Mouse (Mus musculus) stomach, embryonic 16.5 days (tissue): ENCODE measurements around the gene Scarf1. TPM values are rescaled to one million over a fixed set of nuclear protein-coding genes. Genes with fewer than 3 reads are reported as not detected.

ENCODE experiments used
- ATAC-seq: fragments of 200-750 bp; cut with Nextera tagmentation; 2 replicates; pipeline ENCODE4 v1.8.0; 2017; ENCODE audit warnings: moderate number of reproducible peaks, moderate TSS enrichment; ENCODE audit not compliant: insufficient read depth, low FRiP score
- H3K27ac ChIP-seq: fragments of 300-500 bp; sonication (generic); 2 replicates; pipeline ENCODE4 v1.5.1; 2014; ENCODE audit warnings: low read length
- H3K27me3 ChIP-seq: fragments of 300-500 bp; sonication (generic); 2 replicates; pipeline ENCODE4 v1.6.1; 2014; ENCODE audit warnings: low read length, control low read depth, mixed read lengths; ENCODE audit not compliant: control insufficient read depth, insufficient read depth
- H3K36me3 ChIP-seq: fragments of 300-500 bp; sonication (generic); 2 replicates; pipeline ENCODE4 v1.6.1; 2014; ENCODE audit warnings: low read length; ENCODE audit not compliant: control insufficient read depth, insufficient read depth
- H3K4me1 ChIP-seq: fragments of 300-500 bp; sonication (generic); 2 replicates; pipeline ENCODE4 v1.6.1; 2014; ENCODE audit warnings: low read length, control low read depth, mixed read lengths; ENCODE audit not compliant: control insufficient read depth, insufficient read depth
- H3K4me2 ChIP-seq: fragments of 300-500 bp; sonication (generic); 2 replicates; pipeline ENCODE4 v1.6.1; 2014; ENCODE audit warnings: low read depth, low read length, mixed read lengths
- H3K4me3 ChIP-seq: fragments of 300-500 bp; sonication (generic); replicated peaks from 2 replicates; pipeline ENCODE4 v1.5.1; 2014; ENCODE audit warnings: mild to moderate bottlenecking, low read length
- H3K9ac ChIP-seq: fragments of 300-500 bp; sonication (generic); 2 replicates; pipeline ENCODE4 v1.6.1; 2014; ENCODE audit warnings: low read length
- H3K9me3 ChIP-seq: fragments of 300-500 bp; sonication (generic); replicated peaks from 2 replicates; pipeline ENCODE4 v1.6.1; 2016; ENCODE audit warnings: low read length, control low read depth; ENCODE audit not compliant: control insufficient read depth
- WGBS: fragments of 180-500 bp; shearing (Covaris S2); extraction: QIAGEN DNeasy Blood & Tissue Kit; methylation state at CpG from one replicate; pipeline ENCODE4 v1.1.7; 2014; 5-methylcytosine and 5-hydroxymethylcytosine counted together
- polyA plus RNA-seq: library from polyadenylated mRNA; unstranded; fragments of >200 nt; fragmentation: Nextera tagmentation; extraction: Ambion mirVana; gene quantifications from 2 replicates; pipeline ENCODE4 v1.2.1, GENCODE M21; 2015

Scarf1 gene
- polyA plus RNA-seq, 1 experiment from 2014 or later: 6.2 TPM

DNA sequence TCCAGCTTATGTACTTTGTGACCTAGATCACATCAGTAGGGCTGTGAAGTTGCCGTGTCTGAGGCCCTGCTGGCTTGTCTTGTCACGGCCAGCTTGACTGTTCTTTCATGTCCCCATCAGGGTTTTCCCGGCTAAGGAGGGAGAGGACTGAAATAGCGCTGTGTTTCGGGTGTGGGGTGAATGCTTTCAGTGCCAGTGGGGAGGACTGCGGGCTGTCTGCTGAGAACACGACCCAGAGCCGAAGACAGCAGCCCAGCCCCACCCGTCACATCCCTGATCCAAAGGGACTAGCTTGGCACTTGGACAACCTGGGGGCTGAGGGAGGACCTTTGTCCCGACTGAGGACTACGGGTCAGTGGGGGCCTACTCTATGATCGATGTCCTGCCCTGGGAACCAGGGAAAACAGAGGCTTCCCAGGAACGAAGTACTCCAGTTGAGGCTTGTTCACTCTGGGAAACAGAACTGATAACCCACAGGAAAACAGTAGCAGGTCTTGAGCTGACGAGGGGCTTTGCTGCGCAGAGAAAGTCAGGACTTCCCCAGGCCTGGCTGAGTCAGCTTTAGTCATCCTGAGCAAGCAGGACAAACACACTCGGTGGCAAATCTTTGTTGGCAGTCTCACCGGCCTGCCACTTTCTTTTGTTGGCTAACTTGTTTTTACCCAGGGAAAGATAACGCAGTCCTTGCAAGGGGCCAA lies 50.7 kb downstream of the Scarf1 start:
- 50% methylated on average over 18 of the region's 18 CpGs for WGBS

DNA sequence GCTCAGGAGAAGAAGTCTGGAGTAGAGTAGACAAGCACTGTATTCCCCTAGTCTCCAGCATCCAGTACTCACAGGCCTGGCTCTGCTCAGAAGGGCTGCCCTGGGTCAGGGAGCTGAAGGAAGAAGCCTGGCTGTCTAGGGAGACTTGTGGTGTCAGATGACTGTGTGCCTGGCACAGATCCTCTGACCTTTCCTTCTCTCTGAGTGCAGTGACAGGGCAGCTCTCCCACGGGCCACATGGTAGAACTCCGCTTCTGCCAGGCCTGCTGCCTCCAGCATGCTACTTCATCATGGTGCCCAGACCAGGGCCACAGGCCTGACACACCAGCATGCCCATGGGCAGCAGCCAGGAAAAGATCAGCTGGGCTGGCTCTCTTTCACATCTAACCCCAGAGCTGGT lies 52.5 kb downstream of the Scarf1 start:
- 49% methylated on average over 2 of the region's 2 CpGs for WGBS
- Histone ChIP-seq H3K27ac (no peak overlapping the region; the same call in 1 of the 2 replicates), H3K4me2 (no peak overlapping the region), H3K9me3 (no peaks in the 10 kb centered on the region), H3K36me3 (no peaks in the 10 kb centered on the region), H3K27me3 (no peaks in the 10 kb centered on the region), H3K4me3 (no peak overlapping the region), H3K9ac (no peak overlapping the region; the same call in 1 of the 2 replicates), H3K4me1 (peaks cover 13% of the 10 kb centered on the region)
- ATAC-seq: no peak

More for the DNA sequence above, 50.7 kb downstream of the Scarf1 start:
- H3K4me2 ChIP-seq: no peak overlapping the region
- H3K4me3 ChIP-seq: no peak overlapping the region
- no peaks in the 10 kb centered on the region for H3K27me3 ChIP-seq
- H3K4me1 ChIP-seq: peaks cover 14% of the 10 kb centered on the region
- no peaks in the 10 kb centered on the region for H3K36me3 ChIP-seq
- H3K9ac ChIP-seq: peak overlapping the region; percentile 50; the same call in 1 of the 2 replicates
- H3K27ac ChIP-seq: peak overlapping the region; percentile 64
- ATAC-seq: peak; percentile 26; the same call in 1 of the 2 replicates
- H3K9me3 ChIP-seq: no peaks in the 10 kb centered on the region

DNA sequence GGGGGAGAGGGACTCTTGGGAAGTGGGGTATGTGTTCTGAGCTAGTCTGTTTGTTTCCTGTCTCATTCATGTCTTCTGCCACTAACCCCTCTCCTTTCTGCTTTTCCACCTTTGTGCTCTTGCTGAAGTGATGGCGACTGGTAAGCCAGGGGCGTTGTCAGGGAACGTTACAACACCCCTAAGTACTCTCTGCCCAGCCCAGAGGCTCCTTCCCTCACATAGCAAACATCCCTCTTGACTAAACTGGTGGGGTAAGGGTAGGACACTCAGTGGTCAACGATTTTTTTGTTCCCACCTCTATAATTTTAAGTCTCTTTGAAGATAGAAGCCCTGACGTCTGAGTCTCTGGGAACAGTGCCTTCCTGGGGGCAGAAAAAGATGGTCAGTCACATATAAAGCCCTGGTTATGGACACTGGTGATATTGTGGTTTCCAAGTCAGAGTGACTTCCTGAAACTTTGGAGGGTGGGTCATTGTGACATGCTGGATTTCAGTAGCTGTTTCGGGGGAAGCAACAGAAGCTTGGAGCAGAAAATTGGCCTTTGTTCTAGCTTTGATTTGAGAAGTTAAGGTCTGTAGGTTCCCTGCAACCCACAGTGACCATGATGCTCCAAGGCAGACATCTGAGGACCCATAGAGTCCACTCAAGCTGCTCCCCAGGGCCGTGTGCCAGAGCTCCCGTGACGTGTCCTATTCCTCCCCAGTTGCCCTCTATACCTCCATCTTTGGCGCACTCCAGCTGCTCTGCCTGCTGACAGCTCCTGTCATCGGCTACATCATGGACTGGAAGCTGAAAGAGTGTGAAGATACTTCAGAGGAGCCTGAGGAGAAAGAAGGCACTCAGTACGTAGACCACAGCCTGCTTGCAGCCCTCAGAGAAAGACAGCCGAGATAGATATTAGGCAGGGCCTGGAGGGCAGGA lies 53.2 kb downstream of the Scarf1 start:
- Histone ChIP-seq H3K4me2 (no peak overlapping the region), H3K27ac (no peak overlapping the region; the same call in 1 of the 2 replicates), H3K9me3 (no peaks in the 10 kb centered on the region), H3K9ac (peak overlapping the region; percentile 28; the same call in 1 of the 2 replicates), H3K4me1 (peaks cover 11% of the 10 kb centered on the region), H3K36me3 (no peaks in the 10 kb centered on the region), H3K27me3 (no peaks in the 10 kb centered on the region), H3K4me3 (no peak overlapping the region)
- WGBS: 71% methylated on average over 13 of the region's 13 CpGs
- no peak for ATAC-seq

DNA sequence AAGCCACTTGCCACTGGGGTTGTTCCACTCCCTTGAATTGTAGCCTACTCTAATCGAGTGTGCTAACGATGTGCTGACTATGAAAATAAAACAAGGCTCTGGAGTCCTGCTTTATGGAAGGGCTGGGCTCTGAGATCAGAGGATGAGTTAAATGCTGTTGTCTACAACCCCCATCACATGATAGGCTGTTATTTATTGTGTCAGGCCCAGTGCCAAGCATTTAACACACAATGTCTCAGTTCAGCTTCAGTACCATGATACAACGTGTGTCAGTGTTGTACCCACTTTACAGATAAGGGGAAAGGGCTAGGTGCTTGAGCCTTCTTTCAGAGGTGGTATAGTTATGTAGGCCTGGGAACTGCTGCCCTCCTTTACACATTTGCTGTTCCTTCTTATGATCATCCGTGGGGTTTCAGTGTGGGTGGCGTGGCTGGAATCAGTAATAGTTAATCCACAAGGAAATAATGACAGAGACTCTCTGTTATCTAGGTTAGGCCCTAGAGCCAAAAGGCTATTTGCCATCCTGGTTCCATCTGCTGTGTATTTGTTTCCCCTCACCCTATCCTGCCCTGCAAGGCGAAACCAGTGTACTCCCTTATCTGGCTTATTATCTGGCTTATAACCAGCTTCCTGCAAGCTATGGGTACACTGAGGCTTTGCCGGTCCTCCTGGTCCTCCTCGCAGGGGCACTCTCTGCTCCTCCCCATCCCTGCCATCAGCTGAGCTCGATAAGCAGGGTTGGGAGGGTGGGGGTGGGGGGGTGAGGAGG lies 54.2 kb downstream of the Scarf1 start:
- Histone ChIP-seq H3K4me1 (peaks cover 18% of the 10 kb centered on the region), H3K27me3 (no peaks in the 10 kb centered on the region), H3K27ac (no peak overlapping the region; the same call in 1 of the 2 replicates), H3K9me3 (no peaks in the 10 kb centered on the region), H3K36me3 (no peaks in the 10 kb centered on the region), H3K9ac (no peak overlapping the region), H3K4me3 (no peak overlapping the region), H3K4me2 (no peak overlapping the region)
- 54% methylated on average over 9 of the region's 9 CpGs for WGBS
- ATAC-seq: no peak

DNA sequence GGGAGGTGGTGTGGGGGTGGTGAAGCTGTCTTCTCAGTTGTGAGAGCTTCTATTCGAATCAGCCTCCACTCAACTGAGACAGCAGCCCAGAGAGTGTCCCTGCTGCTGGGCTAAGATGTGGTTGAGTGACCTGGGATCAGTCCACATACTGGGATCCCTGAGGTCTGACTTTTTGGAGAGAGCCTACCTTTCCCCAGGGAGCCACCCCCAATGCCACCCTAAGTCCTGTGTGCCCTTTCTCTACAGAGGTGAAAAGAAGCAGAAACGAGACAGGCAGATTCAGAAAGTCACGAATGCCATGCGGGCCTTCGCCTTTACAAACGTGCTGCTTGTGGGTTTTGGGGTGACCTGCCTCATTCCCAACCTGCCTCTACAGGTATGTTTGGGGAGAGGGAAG lies 54.8 kb downstream of the Scarf1 start:
- Histone ChIP-seq H3K27me3 (no peaks in the 10 kb centered on the region), H3K36me3 (no peaks in the 10 kb centered on the region), H3K27ac (no peak overlapping the region), H3K4me3 (no peak overlapping the region), H3K4me1 (peaks cover 24% of the 10 kb centered on the region), H3K4me2 (no peak overlapping the region), H3K9ac (no peak overlapping the region), H3K9me3 (no peaks in the 10 kb centered on the region)
- WGBS: 83% methylated on average over 6 of the region's 6 CpGs
- ATAC-seq: no peak

DNA sequence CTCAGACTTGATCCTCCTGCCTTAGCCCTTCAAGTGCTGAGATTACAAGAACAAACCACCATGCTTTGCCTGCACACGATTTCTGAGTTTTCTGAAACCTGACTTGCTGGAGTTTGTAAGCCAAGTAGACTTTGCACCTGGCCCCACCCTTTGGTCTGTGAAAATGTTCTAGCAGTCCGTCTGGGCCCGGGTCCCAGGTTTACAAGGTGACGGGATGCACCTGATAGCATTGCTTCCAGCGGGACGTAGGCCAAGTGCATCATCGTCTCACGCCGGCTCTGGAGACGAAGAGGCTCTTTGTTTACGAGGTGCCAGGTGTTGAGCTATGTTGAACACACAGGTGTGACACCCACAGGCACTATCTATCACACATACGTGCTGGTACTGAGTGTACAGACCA lies 55.6 kb downstream of the Scarf1 start:
- no peaks in the 10 kb centered on the region for H3K36me3 ChIP-seq
- no peak overlapping the region for H3K4me3 ChIP-seq
- H3K27me3 ChIP-seq: no peaks in the 10 kb centered on the region
- no peak overlapping the region for H3K9ac ChIP-seq
- no peak overlapping the region for H3K4me2 ChIP-seq
- ATAC-seq: no peak
- no peaks in the 10 kb centered on the region for H3K9me3 ChIP-seq
- no peak overlapping the region for H3K27ac ChIP-seq
- peaks cover 19% of the 10 kb centered on the region for H3K4me1 ChIP-seq
- 73% methylated on average over 12 of the region's 12 CpGs for WGBS

DNA sequence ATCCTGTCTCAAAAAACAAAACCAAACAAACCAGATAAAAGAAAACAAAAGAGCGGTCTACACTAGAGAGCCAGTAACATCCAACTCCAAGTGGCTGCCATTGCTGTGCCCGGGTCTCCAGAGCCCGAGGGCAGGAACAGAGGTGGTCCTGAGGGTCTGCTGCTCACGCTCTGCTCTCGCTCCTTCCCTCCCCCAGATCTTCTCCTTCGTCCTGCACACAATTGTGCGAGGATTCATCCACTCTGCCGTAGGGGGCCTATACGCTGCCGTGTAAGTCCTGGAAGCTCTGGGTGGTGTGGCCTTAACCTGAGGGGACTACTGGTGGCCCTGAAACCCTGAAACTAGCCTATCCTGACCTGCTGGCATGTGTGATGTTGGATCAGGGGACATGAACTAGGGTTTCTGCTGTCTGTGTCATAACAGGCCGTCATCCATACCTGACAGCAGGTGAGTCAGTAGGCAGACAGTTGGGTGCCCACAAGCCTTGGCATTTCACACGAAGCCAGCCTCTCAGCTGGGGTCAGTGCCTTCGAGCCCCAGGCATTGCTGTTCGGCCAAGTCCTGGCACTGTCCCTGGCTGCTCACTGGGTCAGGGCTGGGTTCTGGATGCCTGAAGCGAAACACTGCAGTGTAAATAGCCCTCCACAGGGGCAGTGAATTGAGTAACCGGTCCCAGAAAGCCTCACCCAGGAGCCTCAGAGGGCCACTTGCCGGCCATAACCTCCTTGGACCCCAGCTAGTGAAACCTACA lies 57.2 kb downstream of the Scarf1 start:
- no peak overlapping the region for H3K4me3 ChIP-seq
- no peak overlapping the region for H3K4me2 ChIP-seq
- H3K36me3 ChIP-seq: no peaks in the 10 kb centered on the region
- 89% methylated on average over 17 of the region's 17 CpGs for WGBS
- no peak for ATAC-seq
- no peaks in the 10 kb centered on the region for H3K27me3 ChIP-seq
- H3K4me1 ChIP-seq: peaks cover 17% of the 10 kb centered on the region
- H3K9me3 ChIP-seq: no peaks in the 10 kb centered on the region
- H3K27ac ChIP-seq: no peak overlapping the region
- no peak overlapping the region for H3K9ac ChIP-seq

DNA sequence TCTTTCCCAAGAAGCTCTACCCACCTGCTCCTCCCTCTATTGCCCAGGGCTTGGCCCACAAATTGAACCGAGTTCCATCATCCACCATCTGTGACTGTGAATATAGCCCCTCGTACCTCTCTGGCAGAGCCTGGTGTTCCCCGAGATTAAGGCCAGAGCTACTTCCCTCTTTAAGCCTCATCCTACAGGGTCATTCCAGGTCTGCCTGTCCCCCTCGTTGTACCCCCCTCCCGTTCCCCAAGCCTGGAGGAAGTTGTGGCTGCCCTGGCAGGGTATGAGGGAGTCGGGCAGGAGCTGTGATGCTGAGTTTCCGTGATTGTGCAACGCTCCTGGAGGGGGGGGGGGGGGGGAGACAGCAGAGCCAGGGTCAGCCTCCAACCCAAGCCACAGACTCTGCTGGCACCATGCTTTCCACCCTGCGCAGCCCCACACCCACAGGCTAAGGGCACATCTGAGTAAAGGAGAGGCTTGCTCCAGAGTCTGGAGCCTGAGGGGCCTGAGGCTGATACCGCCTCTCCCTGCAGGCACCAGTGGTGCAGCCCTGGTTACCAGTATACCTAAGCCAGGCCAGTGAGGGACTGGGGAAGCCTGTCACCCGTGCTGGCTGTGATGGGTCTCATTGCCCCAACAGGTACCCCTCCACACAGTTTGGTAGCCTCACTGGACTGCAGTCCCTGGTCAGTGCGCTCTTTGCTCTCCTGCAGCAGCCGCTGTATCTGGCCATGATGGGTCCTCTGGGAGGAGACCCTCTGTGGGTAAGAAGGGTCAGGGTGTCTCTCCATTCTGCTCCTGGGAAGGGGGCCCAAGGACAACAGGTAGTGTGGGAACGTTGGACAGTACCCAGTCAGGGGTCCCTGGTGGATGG lies 58.0 kb downstream of the Scarf1 start:
- no peak overlapping the region for H3K27ac ChIP-seq
- no peaks in the 10 kb centered on the region for H3K36me3 ChIP-seq
- 70% methylated on average over 12 of the region's 14 CpGs for WGBS
- H3K9ac ChIP-seq: peak overlapping the region; percentile 21; the same call in 1 of the 2 replicates
- ATAC-seq: peak; percentile 22; the same call in 1 of the 2 replicates
- no peaks in the 10 kb centered on the region for H3K27me3 ChIP-seq
- no peak overlapping the region for H3K4me2 ChIP-seq
- H3K9me3 ChIP-seq: no peaks in the 10 kb centered on the region
- peaks cover 17% of the 10 kb centered on the region for H3K4me1 ChIP-seq
- no peak overlapping the region for H3K4me3 ChIP-seq
